Mouse (Mus musculus) small intestine, adult 2 months (tissue): Measurements from ENCODE around the gene Gsta3. TPM values are rescaled to one million over a fixed set of nuclear protein-coding genes. Genes with fewer than 3 reads are reported as not detected.

ENCODE experiments used
- H3K27ac ChIP-seq: fragments of 200-500 bp; 2 replicates; pipeline ENCODE4 v1.5.1; 2012; ENCODE audit warnings: low read depth, low read length, control low read depth, inconsistent platforms; ENCODE audit not compliant: insufficient read depth
- H3K27me3 ChIP-seq: fragments of 200-500 bp; 2 replicates; pipeline ENCODE4 v1.6.1; 2012; ENCODE audit warnings: mild to moderate bottlenecking, moderate library complexity, low read length, inconsistent platforms; ENCODE audit not compliant: control insufficient read depth, insufficient read depth
- H3K36me3 ChIP-seq: fragments of 200-500 bp; 2 replicates; pipeline ENCODE4 v1.6.1; 2012; ENCODE audit warnings: mild to moderate bottlenecking, low read length, control low read depth, inconsistent platforms; ENCODE audit not compliant: control insufficient read depth, insufficient read depth
- H3K4me1 ChIP-seq: fragments of 200-500 bp; 2 replicates; pipeline ENCODE4 v1.6.1; 2012; ENCODE audit warnings: low read length, inconsistent platforms, mixed read lengths; ENCODE audit not compliant: control insufficient read depth, insufficient read depth, insufficient read length
- H3K4me3 ChIP-seq: fragments of 200-500 bp; 2 replicates; pipeline ENCODE4 v1.5.1; 2012; ENCODE audit warnings: low read depth, mild to moderate bottlenecking, control low read depth, inconsistent platforms, low read length, moderate library complexity
- CTCF ChIP-seq: fragments of 200-500 bp; IDR thresholded peaks from 2 replicates; pipeline ENCODE4 v1.5.1; 2012; ENCODE audit warnings: low read depth, mild to moderate bottlenecking, control low read depth, inconsistent platforms, low read length, moderate library complexity, mixed read lengths; ENCODE audit not compliant: insufficient replicate concordance, insufficient read length; ENCODE audit errors: extremely low read depth
- POLR2A ChIP-seq: fragments of 200-500 bp; IDR thresholded peaks from 2 replicates; pipeline ENCODE4 v1.6.1; 2012; ENCODE audit warnings: low read depth, mild to moderate bottlenecking, control low read depth, inconsistent platforms, low read length, moderate library complexity
- WGBS: fragments of 180-500 bp; shearing (Covaris S2); methylation state at CpG from one replicate; pipeline ENCODE4 v1.1.7; 2018; 5-methylcytosine and 5-hydroxymethylcytosine counted together
- polyA plus RNA-seq: library from polyadenylated mRNA; depleted of rRNA; stranded (reverse); fragments of >200 nt; gene quantifications from 2 replicates; pipeline ENCODE4 v1.2.3, GENCODE M21; 2012; rRNA removed

Gsta3 gene
- polyA plus RNA-seq, 1 experiment = 1.1 TPM

DNA sequence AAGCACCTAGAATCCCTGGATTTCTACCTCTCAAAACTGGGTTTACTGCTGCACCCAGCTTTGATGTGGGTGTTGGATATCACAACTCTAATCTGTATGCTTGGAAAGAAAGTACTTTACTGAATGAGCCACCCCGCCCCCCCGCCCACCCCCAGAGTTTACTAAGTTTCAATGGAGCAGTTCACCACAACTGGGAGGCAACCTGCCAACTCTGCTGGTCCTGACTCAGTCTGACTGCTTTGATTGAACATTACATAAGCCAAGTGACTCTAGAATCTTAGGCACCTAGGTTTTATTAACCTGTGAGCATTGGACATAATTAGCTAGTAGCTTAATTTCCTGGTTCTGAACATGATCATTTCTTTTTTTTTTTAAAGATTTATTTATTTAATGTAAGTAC, 73.9 kb downstream of the Gsta3 start:
- no peak for TF ChIP-seq POLR2A
- TF ChIP-seq CTCF = no peak
- H3K4me3 ChIP-seq = no peak overlapping the region
- H3K27me3 ChIP-seq = no peaks in the 10 kb centered on the region
- no peaks in the 10 kb centered on the region for H3K4me1 ChIP-seq
- H3K27ac ChIP-seq = no peak overlapping the region
- 79% methylated on average over 2 of the region's 2 CpGs for WGBS
- no peaks in the 10 kb centered on the region for H3K36me3 ChIP-seq

Other genes starting within 250 kb of the Gsta3 start
- gene Tram2, start 161.4 kb upstream of the Gsta3 start, polyA plus RNA-seq = 2.5 and 7.9 TPM in 2 replicates
- gene Tmem14a, start 22.0 kb upstream of the Gsta3 start, polyA plus RNA-seq = 1.1 and 2.2 TPM in 2 replicates
- gene Khdc1a, start 109.1 kb downstream of the Gsta3 start, polyA plus RNA-seq = 0.08 TPM in 1 of 2 replicates, not detected in the other
- not detected in 2 replicates for gene Khdc1c, start 127.7 kb downstream of the Gsta3 start, polyA plus RNA-seq
- gene Khdc1b, start 143.0 kb downstream of the Gsta3 start, polyA plus RNA-seq = not detected in 2 replicates